Mouse (Mus musculus) cerebellum, adult 9-10 months (tissue): ENCODE results near the gene BC052040.

Source experiments
- DNase-seq: peaks from one replicate; pipeline ENCODE4 v3.0.0; 2022

BC052040 gene

GRCm38 (mm10) chr2:115581241-115581988 lies at the start of gene BC052040:
TSS of gene BC052040 (plus strand) at chr2:115581716.
- peak; percentile 89 for DNase-seq

GRCm38 (mm10) chr2:115538009-115538690 lies 43.4 kb upstream of the BC052040 start:
- no peak for DNase-seq

- no peak for DNase-seq
Observed at GRCm38 (mm10) chr2:115538691-115539283, 42.7 kb upstream of the BC052040 start.

- DNase-seq = no peak
Observed at GRCm38 (mm10) chr2:115539731-115540130, 41.8 kb upstream of the BC052040 start.

GRCm38 (mm10) chr2:115542401-115543123 lies 39.0 kb upstream of the BC052040 start:
- DNase-seq = no peak

- DNase-seq = no peak
Observed at GRCm38 (mm10) chr2:115543212-115543611, 38.3 kb upstream of the BC052040 start.

- no peak for DNase-seq
Observed at GRCm38 (mm10) chr2:115551901-115552300, 29.6 kb upstream of the BC052040 start.

GRCm38 (mm10) chr2:115562155-115562827 lies 19.2 kb upstream of the BC052040 start:
- no peak for DNase-seq

GRCm38 (mm10) chr2:115563436-115564093 lies 18.0 kb upstream of the BC052040 start:
- no peak for DNase-seq

GRCm38 (mm10) chr2:115571996-115572395 lies 9.5 kb upstream of the BC052040 start:
- DNase-seq = no peak

- no peak for DNase-seq
Observed at GRCm38 (mm10) chr2:115574802-115575201, 6.7 kb upstream of the BC052040 start.

GRCm38 (mm10) chr2:115579171-115579900 lies 2.2 kb upstream of the BC052040 start:
- no peak for DNase-seq

- no peak for DNase-seq
Observed at GRCm38 (mm10) chr2:115579976-115580375, 1.5 kb upstream of the BC052040 start.

GRCm38 (mm10) chr2:115581989-115582608 lies 583 bp downstream of the BC052040 start:
- peak; percentile 44 for DNase-seq

GRCm38 (mm10) chr2:115583776-115584175 lies 2.3 kb downstream of the BC052040 start:
- DNase-seq = no peak

- no peak for DNase-seq
Observed at GRCm38 (mm10) chr2:115590602-115591001, 9.1 kb downstream of the BC052040 start.

GRCm38 (mm10) chr2:115592651-115593119 lies 11.2 kb downstream of the BC052040 start:
- peak; percentile 21 for DNase-seq

- no peak for DNase-seq
Observed at GRCm38 (mm10) chr2:115597017-115597416, 15.5 kb downstream of the BC052040 start.

- no peak for DNase-seq
Observed at GRCm38 (mm10) chr2:115598266-115598665, 16.8 kb downstream of the BC052040 start.

- no peak for DNase-seq
Observed at GRCm38 (mm10) chr2:115600724-115601123, 19.2 kb downstream of the BC052040 start.

GRCm38 (mm10) chr2:115601280-115601679 lies 19.8 kb downstream of the BC052040 start:
- DNase-seq = no peak
